Mouse (Mus musculus): ENCODE data around the gene Olfr1380. TPM values are rescaled to one million over a fixed set of nuclear protein-coding genes. Genes with fewer than 3 reads are reported as not detected.
A peak's percentile ranks its signal among the peaks of the same experiment; 100 is the strongest.
"Not testable (repeated sequence)": the region's sequence is repeated elsewhere in the genome, so short reads cannot be mapped to it uniquely, and the experiment has no call there.

Olfr1380 gene
- polyA plus RNA-seq, 1 experiment from 2014 or later: not detected

- H3K4me1 ChIP-seq (ENCODE audit: control insufficient read depth, insufficient read depth, low read length); ATAC-seq; H3K4me3 ChIP-seq (ENCODE audit: low read depth, low read length); H3K27ac ChIP-seq (ENCODE audit: low read length); H3K36me3 ChIP-seq (ENCODE audit: control insufficient read depth, insufficient read depth, low read length); H3K4me2 ChIP-seq (ENCODE audit: low read length); H3K27me3 ChIP-seq (ENCODE audit: control insufficient read depth, insufficient read depth, low read depth, low read length); H3K9me3 ChIP-seq (replicated peaks; ENCODE audit: control insufficient read depth, low read length, poor library complexity, severe bottlenecking); H3K9ac ChIP-seq (ENCODE audit: low read depth, low read length): not testable (repeated sequence)
- WGBS: 89% methylated on average over 8 of the region's 8 CpGs
Observed at GRCm38 (mm10) chr11:49580452-49580851, 23.8 kb downstream of the Olfr1380 start.

- 92% methylated on average over 19 of the region's 19 CpGs for WGBS
- Histone ChIP-seq H3K9ac (ENCODE audit: low read depth, low read length) (no peak overlapping the region), H3K4me3 (ENCODE audit: low read depth, low read length) (no peak overlapping the region), H3K36me3 (ENCODE audit: control insufficient read depth, insufficient read depth, low read length) (no peaks in the 10 kb centered on the region), H3K27me3 (ENCODE audit: control insufficient read depth, insufficient read depth, low read depth, low read length) (no peaks in the 10 kb centered on the region), H3K4me2 (ENCODE audit: low read length) (no peak overlapping the region), H3K27ac (ENCODE audit: low read length) (no peak overlapping the region), H3K9me3 (replicated peaks; ENCODE audit: control insufficient read depth, low read length, poor library complexity, severe bottlenecking) (no peaks in the 10 kb centered on the region), H3K4me1 (ENCODE audit: control insufficient read depth, insufficient read depth, low read length) (no peaks in the 10 kb centered on the region)
- no peak for ATAC-seq
Observed at GRCm38 (mm10) chr11:49590213-49590612, 33.5 kb downstream of the Olfr1380 start.

GRCm38 (mm10) chr11:49597149-49597548 is 40.5 kb downstream of the Olfr1380 start:
- 57% methylated on average over 2 of the region's 2 CpGs for WGBS
- not testable (repeated sequence) for H3K27me3 ChIP-seq (ENCODE audit: control insufficient read depth, insufficient read depth, low read depth, low read length); H3K27ac ChIP-seq (ENCODE audit: low read length); ATAC-seq; H3K4me2 ChIP-seq (ENCODE audit: low read length); H3K36me3 ChIP-seq (ENCODE audit: control insufficient read depth, insufficient read depth, low read length); H3K4me1 ChIP-seq (ENCODE audit: control insufficient read depth, insufficient read depth, low read length); H3K4me3 ChIP-seq (ENCODE audit: low read depth, low read length); H3K9ac ChIP-seq (ENCODE audit: low read depth, low read length); H3K9me3 ChIP-seq (replicated peaks; ENCODE audit: control insufficient read depth, low read length, poor library complexity, severe bottlenecking)

GRCm38 (mm10) chr11:49608306-49608705 is 51.6 kb downstream of the Olfr1380 start:
- ATAC-seq; H3K27ac ChIP-seq (ENCODE audit: low read length); H3K36me3 ChIP-seq (ENCODE audit: control insufficient read depth, insufficient read depth, low read length); H3K4me2 ChIP-seq (ENCODE audit: low read length); H3K4me1 ChIP-seq (ENCODE audit: control insufficient read depth, insufficient read depth, low read length); H3K9me3 ChIP-seq (replicated peaks; ENCODE audit: control insufficient read depth, low read length, poor library complexity, severe bottlenecking); H3K9ac ChIP-seq (ENCODE audit: low read depth, low read length); H3K4me3 ChIP-seq (ENCODE audit: low read depth, low read length): not testable (repeated sequence)
- H3K27me3 ChIP-seq (ENCODE audit: control insufficient read depth, insufficient read depth, low read depth, low read length): peaks cover 11% of the 10 kb centered on the region
- WGBS: 96% methylated on average over 5 of the region's 5 CpGs

- Histone ChIP-seq H3K9ac (ENCODE audit: low read depth, low read length) (peak within 1 kb of the TSS; percentile 41), H3K27me3 (ENCODE audit: control insufficient read depth, insufficient read depth, low read depth, low read length) (peaks cover 11% of the 10 kb centered on the region), H3K4me2 (ENCODE audit: low read length) (peak within 1 kb of the TSS; percentile 71), H3K4me3 (ENCODE audit: low read depth, low read length) (peak within 1 kb of the TSS; percentile 42)
- not testable (repeated sequence) for H3K4me1 ChIP-seq (ENCODE audit: control insufficient read depth, insufficient read depth, low read length); H3K27ac ChIP-seq (ENCODE audit: low read length); H3K9me3 ChIP-seq (replicated peaks; ENCODE audit: control insufficient read depth, low read length, poor library complexity, severe bottlenecking); H3K36me3 ChIP-seq (ENCODE audit: control insufficient read depth, insufficient read depth, low read length)
- ATAC-seq: peak; percentile 70
- 6% methylated on average over 34 of the region's 61 CpGs for WGBS
Observed at GRCm38 (mm10) chr11:49608938-49609867, 52.5 kb downstream of the Olfr1380 start, which contains the start of gene Flt4. Flt4 (plus strand) TSS chr11:49609263.

- Histone ChIP-seq H3K27me3 (ENCODE audit: control insufficient read depth, insufficient read depth, low read depth, low read length) (peaks cover 13% of the 10 kb centered on the region), H3K4me3 (ENCODE audit: low read depth, low read length) (peak overlapping the region; percentile 42), H3K9ac (ENCODE audit: low read depth, low read length) (peak overlapping the region; percentile 41), H3K4me2 (ENCODE audit: low read length) (peak overlapping the region; percentile 71)
- not testable (repeated sequence) for H3K27ac ChIP-seq (ENCODE audit: low read length); H3K36me3 ChIP-seq (ENCODE audit: control insufficient read depth, insufficient read depth, low read length); H3K9me3 ChIP-seq (replicated peaks; ENCODE audit: control insufficient read depth, low read length, poor library complexity, severe bottlenecking); H3K4me1 ChIP-seq (ENCODE audit: control insufficient read depth, insufficient read depth, low read length)
- 1% methylated on average over 49 of the region's 52 CpGs for WGBS
- peak; percentile 16 for ATAC-seq
Observed at GRCm38 (mm10) chr11:49609868-49610824, 53.5 kb downstream of the Olfr1380 start.

- not testable (repeated sequence) for H3K9ac ChIP-seq (ENCODE audit: low read depth, low read length); H3K4me3 ChIP-seq (ENCODE audit: low read depth, low read length); ATAC-seq; H3K27ac ChIP-seq (ENCODE audit: low read length); H3K9me3 ChIP-seq (replicated peaks; ENCODE audit: control insufficient read depth, low read length, poor library complexity, severe bottlenecking); H3K4me2 ChIP-seq (ENCODE audit: low read length); H3K36me3 ChIP-seq (ENCODE audit: control insufficient read depth, insufficient read depth, low read length); H3K4me1 ChIP-seq (ENCODE audit: control insufficient read depth, insufficient read depth, low read length)
- H3K27me3 ChIP-seq (ENCODE audit: control insufficient read depth, insufficient read depth, low read depth, low read length): peaks cover 13% of the 10 kb centered on the region
- WGBS: 29% methylated on average over 3 of the region's 3 CpGs
Observed at GRCm38 (mm10) chr11:49611349-49611748, 54.7 kb downstream of the Olfr1380 start.

GRCm38 (mm10) chr11:49612154-49612553 is 55.5 kb downstream of the Olfr1380 start:
- no peak overlapping the region for H3K27ac ChIP-seq (ENCODE audit: low read length)
- ATAC-seq: no peak
- no peak overlapping the region for H3K9ac ChIP-seq (ENCODE audit: low read depth, low read length)
- peaks cover 6% of the 10 kb centered on the region for H3K4me1 ChIP-seq (ENCODE audit: control insufficient read depth, insufficient read depth, low read length)
- no peak overlapping the region for H3K4me3 ChIP-seq (ENCODE audit: low read depth, low read length)
- H3K4me2 ChIP-seq (ENCODE audit: low read length): no peak overlapping the region
- WGBS: 67% methylated on average over 3 of the region's 3 CpGs
- H3K9me3 ChIP-seq (replicated peaks; ENCODE audit: control insufficient read depth, low read length, poor library complexity, severe bottlenecking): no peaks in the 10 kb centered on the region
- peaks cover 13% of the 10 kb centered on the region for H3K27me3 ChIP-seq (ENCODE audit: control insufficient read depth, insufficient read depth, low read depth, low read length)
- H3K36me3 ChIP-seq (ENCODE audit: control insufficient read depth, insufficient read depth, low read length): no peaks in the 10 kb centered on the region
